Mouse (Mus musculus) liver (tissue): Measurements from ENCODE around the gene Cblb.

Source experiments
- DNase-seq: peaks from one replicate; pipeline ENCODE4 v3.0.0-alpha.2; 2020; ENCODE audit warnings: mixed read lengths

Cblb gene

DNA sequence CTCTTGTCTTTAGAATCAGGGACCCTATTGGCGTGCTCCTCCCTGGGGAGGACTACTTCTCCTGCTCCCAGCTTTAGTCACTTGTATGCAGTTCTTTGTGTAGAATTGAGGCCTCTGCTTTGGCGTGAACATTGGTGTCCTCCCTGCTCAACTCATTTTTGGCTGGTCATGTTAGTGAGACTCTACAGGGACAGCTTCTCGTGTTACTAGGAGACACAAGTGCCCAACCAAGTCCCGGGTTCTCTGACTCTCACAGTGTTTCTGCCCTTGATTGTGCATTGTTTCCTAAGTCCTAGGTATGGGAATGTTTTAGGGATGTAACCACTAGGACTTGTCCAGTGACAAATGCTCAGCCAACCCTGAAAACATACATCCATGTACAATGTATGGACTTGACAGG is 9.9 kb downstream of the Cblb start:
- no peak for DNase-seq

DNA sequence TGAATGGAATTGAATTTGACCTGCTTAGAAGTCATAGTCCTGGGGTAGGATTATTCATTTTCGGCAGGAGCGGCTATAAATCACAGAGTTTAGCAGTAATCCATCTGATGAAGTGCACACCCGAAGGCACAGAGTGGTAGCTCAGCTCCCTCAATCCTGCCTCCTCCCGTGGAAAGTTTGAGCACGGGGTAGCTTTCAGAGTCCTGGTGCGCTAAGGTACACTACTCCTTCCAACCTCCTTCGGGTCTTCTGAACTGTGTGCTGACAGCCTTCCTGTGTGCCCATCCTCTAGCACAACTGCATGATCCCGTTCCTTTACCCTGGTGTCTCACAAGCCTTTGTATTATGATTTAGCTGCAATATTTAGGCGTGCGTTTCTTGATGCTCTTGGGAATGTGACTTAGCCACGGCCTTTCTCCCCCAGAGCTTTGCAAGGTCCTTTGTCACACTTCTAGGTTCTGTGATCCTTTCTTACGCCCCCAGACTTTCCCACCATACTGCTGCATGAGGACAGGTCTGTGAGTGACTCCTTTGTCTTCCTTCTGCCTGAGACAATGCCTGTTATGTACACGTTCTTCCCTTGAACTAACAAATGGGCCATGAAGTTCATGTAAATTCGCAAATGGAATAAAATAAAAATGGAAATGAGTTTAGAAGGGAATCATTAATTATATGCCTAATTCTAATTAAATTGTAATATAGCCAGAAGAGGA is 11.8 kb downstream of the Cblb start:
- DNase-seq, result no peak

DNA sequence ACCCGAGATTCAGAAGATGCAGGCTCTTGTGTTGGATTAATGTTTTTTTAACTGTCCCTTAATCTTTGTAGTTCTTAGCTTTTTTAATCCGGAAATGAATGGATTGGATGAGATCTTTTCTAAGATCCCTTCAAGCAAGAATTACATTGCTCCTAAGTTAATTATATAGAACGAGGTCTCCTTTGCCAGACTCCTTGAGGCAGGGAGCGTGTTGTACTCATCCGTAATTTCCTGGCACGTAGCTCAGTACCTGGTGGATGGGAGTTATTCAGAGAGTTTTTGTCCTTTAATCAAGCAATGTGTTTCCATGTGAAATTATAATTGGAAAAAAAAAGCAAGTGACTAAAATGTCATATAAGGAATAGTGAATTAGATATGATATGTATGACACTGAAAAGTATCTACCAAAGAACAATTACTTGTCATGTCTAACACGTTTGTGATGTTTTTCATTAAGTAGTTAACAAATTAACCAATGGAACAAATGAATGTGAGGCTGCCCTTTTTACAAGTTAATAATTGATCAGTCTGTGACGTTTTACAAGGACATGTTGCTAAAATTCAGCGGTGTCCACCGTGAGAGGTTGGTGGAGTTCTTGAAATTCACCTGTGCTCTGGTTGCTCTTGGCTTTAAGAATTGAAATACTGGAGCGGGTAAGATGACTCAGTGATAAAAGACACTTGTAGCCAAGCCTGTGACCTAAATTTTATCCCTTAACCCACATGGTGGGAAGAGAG is 12.5 kb downstream of the Cblb start:
- DNase-seq, result no peak

DNA sequence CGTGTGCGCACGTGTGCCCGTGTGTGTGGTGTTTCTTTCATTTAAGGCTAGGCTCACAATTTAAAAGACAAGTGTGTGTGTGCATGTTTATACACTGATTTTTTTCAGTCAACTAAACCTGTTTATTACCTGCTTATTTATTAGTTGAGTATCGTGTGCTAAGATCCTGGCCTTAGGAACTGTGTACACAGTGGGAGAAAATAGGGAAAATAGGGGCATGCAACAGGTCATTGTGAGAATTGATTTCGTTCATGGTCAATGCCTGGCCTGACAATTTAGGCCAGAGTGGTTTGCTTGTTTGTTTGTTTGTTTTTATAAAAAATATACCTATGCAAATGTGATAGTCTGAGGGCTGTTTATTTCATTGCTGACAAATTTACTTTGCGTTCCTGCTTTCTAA is 13.5 kb downstream of the Cblb start:
- DNase-seq, result no peak

DNA sequence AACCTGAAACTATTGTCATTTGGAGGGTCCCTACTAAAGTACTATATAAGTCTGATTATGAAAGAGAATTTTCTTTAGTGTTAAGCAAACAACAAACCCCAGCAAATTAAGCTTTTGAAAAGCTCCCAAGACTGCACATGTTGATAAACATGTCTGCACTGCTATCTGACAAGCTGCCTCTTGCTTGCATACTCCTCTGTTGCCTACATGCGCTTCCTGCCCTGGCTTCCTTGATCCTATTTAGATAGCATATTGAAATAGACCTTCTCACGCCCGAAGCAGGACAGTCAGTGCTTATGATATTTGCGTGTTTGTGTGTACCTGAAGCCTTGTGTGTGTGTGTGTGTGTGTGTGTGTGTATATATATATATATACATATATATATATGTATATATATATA is 14.0 kb downstream of the Cblb start:
- no peak for DNase-seq

DNA sequence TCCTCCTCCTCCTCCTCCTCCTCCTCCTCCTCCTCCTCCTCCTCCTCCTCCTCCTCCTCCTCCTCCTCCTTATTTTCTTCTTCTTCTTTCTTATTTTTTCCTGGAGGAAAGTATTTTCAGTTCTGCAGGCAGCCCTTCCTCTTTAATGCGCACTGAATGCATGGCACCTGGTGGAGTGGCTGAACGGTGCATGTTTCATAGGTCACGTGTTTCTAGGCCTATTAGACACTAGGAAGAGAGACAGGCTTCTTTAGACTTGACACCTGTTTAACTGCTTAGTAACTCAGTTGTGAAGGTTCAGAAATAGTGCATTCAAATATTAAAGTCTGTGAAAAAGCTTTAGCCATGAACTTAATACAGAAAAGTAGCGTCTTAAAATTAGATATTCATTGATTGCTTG is 15.4 kb downstream of the Cblb start:
- no peak for DNase-seq

DNA sequence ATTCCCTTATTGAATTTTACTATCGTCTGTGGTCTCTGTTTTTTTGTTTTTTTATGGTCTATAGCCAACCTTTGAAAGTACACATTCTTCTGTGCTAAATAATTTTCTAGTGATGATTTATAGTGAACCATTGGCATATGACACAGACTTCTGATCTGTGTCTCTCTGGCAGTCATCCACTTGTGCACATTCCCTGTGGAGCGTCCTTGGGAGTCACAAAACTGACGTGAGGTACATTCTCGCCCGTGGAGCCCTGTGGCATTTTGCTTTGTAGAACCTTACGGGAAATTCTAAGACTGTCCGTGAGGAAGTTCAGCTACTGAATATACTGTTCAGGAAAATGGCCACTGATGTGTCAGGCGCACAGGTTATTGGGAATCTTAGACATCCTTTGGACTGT is 20.1 kb downstream of the Cblb start:
- DNase-seq, result no peak

DNA sequence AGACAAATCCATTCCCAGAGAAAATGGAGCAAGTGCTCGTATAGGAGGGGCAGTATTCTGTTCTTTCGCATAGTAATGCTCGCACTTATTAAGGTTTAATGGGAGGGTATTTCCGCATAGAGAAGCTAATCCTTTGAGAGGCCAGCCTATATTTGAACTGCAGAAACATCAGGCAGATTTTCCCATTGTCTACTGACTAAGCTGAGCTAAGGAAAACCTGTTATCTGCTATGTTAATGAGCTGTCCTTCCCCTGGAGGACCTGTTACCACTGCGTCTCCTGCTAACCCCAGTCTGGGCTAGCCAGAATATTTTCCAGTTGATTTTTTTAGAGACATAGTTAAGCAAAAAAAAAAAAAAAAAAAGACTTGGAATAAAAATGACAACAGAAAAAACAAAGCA is 21.7 kb downstream of the Cblb start:
- no peak for DNase-seq

DNA sequence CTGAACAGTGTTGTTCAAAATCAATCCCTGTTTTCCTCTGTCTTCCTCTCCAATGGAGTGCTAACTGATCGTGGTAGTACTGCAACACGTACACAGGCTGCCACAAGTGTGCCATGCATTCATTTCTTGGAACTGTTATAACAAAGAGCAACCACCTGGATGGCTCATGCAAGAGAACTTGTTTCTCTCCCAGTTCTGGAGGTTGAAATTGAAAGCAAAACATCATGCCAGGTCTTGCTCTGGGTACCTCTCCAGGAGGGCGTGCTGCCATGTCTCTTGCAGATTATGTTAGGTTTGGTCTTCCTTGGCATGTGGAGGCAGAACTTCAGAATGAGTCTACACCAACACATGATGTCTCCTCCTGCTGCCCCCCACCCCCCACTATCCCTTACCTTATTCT is 24.2 kb downstream of the Cblb start:
- no peak for DNase-seq

DNA sequence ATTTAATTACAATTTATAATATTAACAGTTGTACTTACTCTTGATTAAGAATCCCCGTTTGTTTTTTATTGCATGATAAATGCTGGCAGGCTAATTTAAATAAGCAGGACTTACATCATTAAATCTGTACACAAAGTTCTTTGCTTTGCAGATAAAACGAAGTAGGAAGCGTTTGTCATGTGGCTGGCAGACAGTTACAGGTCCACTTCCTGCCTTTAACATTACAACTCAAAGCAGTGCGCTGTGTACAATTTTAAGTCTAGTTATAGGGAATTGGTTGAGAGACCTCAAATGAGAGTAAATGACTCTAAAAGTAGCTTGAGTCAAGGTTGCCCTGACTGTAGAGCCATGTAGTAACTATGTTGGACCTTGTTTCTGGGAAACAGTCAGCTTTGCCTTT is 25.1 kb downstream of the Cblb start:
- DNase-seq, result no peak

DNA sequence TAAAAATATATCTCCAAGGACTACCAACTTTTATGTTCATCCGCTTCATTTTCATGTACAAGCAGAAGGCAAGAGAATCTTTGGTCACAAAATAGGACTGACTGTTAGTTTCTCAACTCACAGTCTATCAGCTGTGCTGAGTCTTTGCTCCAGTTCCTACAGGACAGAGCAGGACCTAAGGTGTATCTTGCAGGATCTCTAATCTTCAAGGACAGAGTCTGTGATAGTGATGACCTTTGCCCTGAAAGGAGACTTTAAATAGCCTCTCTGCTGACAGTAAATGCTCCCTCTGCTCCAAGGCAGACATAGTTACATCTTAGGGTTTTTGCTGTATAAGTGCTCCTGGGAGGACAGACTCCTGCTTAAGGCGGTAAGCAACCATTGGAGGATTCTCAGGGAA is 26.3 kb downstream of the Cblb start:
- no peak for DNase-seq

DNA sequence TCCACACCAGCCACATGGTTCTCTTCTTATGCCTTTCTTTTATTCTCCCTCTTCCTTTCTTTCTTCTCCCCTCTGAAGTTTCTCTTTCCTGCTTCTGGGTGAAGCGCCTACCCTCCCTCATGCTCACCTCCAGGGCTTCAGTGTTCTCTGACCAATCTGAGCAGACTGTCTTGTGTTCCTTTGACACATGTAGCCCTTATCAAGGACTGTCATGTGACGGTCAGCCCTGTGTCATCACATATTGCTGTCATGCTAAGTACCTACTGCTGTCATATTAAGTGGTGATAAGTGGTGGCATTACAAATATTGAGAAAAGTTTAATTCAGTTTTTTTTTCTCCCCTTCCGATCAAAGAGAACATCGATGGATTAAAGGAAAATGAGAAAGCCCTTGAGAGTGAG is 28.5 kb downstream of the Cblb start:
- DNase-seq, result no peak

DNA sequence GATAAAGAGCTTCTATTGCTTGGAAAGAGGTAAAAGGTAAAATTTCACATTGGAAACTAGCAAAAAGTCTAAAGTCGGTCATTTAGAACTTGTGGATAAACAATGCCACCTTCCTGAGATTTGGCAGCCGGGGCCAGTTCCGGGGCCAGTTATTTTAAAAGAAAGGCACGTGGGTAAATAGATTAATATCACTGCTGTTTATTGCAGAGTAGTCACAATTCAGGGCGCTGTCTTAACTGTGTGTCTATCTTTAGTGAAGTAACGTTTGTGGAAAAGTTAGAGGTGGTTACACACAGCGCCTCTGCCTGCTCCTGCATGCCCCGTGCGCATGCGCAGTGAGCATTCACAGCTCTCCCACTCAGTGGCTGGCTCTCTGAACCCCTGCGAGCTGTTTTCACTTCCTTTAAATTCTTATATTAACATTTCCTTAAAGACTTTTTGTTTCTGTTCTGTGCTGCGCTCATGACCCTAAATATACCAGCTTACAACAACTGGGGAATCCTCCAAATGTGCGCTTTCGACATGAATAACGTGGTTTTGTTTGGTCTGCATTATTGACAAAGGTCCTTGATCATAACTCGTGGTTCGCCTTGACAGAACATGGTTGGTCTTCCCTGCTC is 29.2 kb downstream of the Cblb start:
- peak; percentile 61 for DNase-seq

DNA sequence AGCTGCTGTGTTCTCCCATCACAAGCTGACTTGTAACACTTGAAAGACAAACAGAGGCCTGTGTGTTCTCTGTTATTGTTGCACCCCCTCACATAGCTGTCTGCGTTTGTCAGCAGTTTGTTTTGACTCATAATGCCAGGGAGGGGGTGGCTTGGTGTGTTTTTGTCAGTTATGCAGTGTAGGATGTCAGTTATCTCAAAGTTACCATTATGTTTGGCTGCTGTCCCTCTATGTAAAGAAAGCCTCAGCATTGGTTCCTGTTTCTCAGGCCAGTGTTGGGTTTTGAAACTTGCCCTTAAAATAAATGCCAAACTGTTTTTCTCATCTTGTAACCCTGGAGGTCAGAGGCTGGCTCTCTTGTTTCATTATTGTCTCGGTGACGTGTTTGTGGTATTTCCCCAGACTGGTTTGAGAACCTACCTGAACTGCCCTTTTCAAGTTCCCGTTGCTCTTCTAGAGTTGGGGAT is 30.0 kb downstream of the Cblb start:
- no peak for DNase-seq

DNA sequence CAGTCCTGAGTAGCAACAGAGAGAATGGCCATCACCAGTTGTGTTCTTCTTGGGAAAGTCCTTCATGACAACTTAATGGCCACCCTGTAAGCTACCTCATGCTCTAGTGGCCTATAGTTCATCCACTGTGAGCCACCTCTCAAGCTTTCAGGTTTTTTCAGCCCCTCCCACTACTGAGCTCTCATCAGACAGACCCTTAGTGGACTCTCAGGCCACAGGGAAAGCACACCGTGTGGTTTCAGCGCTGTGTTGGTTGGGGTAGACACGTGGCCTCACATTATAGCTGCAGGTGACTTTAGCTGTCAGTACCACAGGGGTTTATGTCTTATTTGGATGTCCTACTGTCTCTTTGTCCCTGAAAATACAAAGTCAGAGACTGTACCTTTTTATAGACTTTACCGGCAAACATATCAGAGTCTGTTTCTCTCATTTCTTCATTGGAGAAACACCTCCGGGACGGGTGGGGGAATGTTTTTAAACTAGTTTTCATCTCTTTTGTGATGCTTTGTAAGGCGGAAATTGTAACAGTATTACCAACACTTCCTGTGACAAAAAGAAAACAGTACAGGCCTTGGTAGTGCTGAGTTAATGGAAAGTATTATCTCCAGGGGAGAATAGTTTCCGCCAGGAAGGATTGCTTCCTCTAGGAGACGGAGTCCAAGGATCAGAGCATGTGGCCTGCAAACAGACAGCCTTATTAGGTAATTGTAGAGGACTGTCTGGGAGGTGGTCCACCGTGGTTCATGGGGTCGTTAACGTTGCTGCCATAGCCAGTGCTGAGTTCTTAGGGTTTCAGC is 33.5 kb downstream of the Cblb start:
- no peak for DNase-seq

DNA sequence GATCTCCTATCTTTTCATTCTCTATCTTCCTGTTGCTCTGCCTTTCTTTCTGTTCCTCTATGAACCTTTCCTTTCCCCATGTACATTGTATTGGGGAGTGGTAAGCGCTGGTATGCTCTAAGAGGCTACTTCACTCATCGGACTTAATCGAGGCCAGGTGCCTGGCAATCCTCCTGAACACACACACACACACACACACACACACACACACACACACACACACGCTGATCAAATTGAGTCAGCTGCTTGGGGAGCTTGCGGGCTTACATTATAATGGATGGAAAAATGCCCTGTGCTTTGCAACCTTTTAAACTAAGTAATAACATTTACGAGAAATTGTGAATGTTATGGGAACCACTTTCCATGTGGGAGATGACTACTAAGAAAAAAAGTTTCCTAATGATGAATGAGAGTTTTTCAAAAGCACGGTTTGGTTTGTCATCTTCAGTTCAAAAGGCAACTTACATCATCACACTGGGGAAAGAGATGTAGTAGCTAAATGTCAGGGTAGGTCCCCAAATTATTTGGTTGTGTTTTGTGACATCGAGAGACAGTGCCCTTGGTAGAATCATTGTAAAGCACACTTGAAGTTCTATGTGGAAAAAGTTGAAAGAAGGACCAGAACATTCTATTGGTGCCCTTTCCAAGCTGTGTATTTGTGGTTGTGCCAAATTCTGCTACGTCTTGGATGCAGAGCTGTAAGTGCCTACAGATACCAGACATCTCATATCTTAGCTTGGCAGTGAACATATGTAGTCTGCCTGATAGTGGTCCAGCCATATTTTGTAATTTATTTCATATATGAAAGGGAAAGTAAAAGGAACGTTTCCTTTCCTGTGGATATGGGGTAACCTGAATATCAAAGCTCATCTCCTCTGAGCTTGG is 36.8 kb downstream of the Cblb start:
- no peak for DNase-seq

DNA sequence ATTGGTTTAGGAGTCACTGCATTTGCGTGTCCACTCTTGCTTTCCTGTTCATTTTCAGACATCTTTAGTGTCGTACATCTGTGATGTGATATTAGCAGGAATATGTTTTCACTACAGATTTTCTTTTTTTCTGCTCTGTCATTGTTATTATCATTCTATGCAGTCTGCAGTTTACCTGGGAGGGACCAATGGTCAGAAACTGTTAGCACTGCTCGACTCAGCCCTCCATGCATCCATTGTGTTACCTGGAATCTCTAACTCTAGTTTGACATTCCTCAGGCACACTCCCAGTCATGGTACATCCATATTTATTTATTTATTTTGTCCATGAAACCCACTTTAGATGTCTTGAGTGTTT is 37.5 kb downstream of the Cblb start:
- no peak for DNase-seq

DNA sequence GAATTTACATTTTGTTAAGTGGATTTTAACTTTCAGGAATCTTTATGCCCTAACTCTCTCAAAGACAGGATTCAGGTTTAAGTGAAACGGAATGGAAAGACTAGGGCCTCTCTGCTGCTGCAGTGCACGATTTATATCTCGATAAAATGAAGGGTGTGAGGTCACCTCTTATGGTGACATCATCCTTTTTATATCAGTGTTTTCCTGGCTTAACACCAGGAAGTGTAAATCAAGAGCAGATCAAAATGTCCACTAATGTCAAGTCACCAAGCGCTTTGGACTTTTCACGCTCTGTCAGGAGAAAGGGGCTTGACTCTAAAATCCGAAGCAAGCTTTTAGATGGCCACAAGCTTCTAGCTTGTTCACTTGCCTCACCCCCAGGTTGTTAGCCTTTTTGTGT is 38.6 kb downstream of the Cblb start:
- DNase-seq, result no peak

DNA sequence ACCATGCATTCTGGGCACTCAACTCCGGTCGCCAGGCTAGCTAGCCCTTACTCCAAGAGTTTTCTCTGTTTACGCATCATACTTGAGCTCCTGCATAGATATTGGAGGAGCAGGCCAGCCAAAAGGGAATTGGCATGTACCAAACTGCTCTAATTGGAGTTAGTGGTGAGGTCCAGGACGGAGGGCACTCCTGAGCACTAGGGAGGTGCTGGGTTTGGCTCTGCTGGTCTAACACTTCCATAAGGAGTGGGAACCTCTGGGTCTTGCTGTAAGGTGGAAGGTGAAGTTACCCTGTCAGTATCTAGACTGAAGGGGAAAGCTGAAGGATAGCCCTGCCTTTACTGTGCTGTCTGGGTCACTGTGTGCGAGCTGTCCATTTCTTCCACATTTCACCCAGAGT is 39.1 kb downstream of the Cblb start:
- no peak for DNase-seq

DNA sequence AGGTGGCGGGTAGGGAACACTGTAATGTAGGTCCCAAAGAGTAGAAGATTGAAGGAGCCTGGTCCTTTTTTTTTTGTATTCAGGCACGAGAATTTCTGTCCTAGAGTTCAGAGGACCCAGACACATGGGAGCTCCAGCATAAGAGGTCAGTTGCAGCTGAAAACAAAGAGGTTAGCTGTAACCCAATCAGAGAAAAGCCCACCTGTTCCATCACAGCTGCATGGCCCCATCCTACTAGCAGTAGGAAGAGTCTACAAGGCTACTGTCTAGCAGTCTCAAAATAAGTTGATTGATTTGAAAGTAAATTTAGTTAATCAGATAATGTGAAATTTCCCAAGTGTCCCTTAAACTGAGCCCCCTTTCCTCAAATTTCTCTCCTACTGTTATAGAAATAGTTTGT is 40.3 kb downstream of the Cblb start:
- DNase-seq, result no peak

DNA sequence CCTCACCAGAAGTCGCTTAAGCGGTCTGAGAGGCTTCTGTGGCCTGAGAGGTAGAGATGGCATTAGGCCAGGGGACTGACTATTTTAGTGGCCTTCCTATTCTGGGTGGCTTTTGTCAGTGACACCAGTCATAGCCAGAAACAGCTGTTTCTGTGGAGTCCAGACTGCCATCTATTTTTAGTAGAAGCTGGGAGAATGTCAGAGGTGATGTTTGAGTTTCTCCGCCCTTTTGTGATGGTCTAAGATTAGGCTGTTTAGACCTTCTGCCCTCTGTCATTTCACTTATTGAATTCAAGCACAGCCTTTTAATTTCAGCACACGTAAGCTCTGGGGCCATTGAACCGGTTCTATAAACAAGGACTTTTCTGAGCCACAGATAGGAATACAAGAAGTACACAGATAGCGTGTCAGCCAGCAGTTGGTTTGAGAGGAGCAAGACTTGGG is 40.8 kb downstream of the Cblb start:
- DNase-seq, result no peak

DNA sequence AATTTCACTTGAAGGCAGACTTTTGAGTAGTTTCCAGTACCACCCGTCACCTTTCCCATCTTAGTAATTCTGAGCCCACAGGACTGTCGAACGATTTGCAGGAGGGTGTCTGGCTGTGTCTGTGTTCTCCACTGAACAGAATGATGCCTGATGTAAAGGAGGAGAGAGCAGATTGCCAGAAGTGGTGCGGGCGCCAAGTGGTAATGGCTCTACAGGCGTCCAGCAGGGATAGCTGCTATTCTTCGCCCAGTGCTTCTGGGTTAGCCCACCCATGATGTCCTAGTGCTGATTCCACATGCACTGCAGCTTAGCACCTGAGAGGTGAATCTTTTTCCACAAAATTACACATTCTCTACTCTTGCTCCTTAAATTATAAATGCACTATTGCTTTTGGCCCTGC is 45.6 kb downstream of the Cblb start:
- no peak for DNase-seq
